Mouse (Mus musculus) ovary, postnatal 10 days (tissue): ENCODE results near the gene Nup214.

ENCODE experiments used
- DNase-seq: peaks from one replicate; pipeline ENCODE4 v3.0.0; 2022; ENCODE audit warnings: low spot score

Nup214 gene

DNA sequence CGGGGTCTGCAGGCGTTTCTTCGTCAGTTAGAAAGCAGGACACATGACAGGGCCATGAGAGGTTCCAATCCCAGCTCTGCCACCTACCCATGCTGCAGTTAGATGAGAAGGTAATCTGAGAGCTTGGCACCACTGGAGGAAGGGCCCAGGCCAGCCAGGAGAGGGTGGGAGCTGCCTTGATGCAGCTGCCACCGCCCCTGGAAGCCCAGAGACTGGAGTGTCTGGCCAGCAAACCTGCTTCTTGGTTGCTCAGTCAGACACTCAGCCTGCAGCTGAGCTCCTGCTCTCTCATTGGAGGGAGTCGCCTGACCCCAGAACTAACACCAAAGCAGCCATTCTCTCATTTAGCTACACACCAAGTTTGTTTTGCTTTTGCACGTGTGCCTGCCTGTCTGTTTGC lies 71.1 kb downstream of the Nup214 start:
- DNase-seq, result no peak

DNA sequence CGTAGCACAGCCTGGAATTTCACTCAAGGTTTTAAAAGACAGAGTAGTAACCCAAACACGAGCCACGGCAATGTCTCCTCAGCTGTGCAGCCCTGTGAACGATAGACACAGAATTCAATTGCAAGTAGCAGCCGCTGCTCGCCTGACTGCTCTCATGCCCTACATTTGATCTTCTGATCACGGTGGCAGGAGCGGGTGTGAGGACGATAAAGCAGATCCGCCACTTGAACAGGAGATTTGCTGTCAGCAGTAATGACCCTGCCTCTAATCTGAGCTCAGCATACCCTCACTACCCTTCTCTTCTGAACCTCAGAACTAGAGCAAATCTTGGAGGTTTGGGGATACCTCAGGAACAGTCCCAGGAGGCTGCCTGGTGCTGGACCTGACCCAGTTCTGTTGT lies 71.8 kb downstream of the Nup214 start:
- DNase-seq, result no peak

DNA sequence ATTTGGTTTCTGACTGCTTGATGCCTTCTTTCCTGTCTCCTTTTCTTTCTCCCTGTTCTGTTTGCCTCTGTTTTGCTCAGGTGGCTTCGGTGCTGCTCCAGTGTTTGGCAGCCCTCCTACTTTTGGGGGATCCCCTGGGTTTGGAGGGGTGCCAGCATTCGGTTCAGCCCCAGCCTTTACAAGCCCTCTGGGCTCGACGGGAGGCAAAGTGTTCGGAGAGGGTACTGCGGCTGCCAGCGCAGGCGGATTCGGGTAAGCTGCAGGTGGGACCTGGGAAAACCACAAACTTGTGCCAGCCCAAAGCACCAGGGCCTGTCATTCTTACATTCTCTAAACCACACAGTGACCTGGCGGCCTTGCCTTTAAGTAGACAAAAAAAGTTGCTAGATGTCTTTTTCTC lies 73.1 kb downstream of the Nup214 start:
- DNase-seq, result no peak

DNA sequence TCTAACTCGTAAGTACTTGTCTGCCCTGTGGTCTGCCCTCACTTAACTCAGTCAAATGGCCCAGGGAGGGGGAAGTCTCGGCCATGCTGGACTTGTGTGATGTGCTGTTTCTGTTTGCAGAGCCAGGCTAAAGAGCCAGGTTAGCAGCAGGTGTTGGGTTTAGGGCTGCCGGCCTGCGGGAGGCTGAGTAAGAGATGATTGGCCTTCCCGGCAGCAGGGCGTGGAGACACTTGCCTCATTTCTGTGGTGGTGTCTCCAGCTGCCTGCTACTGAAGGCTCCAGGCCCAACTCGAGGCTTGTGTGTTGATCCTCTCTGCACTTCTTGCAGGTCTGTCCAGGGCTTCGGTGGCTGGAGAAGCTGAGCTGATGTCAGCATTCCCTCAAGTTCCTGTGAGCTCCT lies 77.6 kb downstream of the Nup214 start:
- DNase-seq, result no peak

DNA sequence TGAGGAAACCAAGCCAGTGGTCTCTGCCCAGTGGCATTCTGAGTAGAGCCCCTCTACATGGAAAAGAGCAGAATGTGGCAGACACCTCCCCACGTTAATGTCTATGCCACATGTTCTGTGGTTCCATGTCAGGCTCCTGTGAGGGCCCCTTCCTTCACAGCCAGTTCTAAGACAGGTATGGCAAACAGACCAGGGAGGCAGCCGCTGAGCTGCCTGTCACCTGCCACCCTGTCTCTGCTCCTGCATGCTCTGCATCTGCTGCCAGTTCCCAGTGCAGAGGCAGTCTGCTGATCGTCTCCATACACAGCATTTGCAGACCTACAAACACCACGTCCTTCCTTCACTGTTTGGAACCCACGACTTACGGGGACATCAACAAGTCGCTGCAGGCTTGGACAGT lies 78.2 kb downstream of the Nup214 start:
- DNase-seq, result no peak

DNA sequence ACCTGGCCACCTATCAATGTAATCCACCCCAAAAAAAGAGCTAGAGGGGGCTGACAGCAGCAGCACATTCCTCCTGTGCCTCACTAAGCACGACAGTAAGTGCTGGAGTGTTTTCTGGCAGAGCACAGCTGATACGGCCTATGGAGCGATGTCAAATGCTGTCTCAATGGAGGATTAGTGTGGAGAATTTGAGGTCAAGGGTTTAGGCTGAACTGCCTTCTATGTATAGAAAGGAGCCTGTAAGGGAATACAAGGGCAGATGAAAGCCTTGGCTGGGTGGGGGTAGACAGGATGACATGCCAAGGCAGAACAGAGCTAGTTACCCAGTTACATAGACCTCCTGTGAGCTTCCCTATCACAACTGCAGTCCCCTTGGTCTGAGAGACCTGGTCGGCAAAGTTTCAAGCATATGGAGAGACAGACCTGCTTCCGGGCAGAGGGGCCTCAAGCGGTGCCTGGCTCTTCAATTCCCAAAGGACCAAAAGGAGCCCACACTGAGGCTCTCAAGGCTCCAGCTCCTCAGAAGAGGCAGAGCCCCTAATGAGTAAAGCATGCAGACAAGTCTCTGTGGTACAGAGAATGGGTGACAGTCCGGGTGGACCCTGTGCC lies 81.2 kb downstream of the Nup214 start:
- DNase-seq, result no peak

DNA sequence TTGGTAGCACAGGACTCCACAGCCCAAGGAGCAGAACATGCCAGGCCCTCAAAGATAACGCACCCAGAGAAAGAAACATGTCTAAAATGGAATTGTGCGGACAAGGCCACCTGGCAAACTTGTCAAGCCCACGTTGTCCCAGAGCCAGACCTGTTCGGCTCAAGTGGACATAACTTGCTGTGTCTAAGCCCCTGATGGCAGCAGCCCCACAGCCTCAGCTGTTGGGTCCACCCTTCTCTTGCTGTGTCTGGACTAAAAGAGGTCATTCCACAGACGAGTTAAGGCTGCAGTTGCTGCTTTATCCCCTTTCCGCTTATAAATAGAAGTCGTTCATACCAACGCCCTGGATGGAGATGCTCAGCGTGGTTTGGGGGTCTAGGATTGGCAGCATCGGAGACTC lies 82.3 kb downstream of the Nup214 start:
- no peak for DNase-seq

DNA sequence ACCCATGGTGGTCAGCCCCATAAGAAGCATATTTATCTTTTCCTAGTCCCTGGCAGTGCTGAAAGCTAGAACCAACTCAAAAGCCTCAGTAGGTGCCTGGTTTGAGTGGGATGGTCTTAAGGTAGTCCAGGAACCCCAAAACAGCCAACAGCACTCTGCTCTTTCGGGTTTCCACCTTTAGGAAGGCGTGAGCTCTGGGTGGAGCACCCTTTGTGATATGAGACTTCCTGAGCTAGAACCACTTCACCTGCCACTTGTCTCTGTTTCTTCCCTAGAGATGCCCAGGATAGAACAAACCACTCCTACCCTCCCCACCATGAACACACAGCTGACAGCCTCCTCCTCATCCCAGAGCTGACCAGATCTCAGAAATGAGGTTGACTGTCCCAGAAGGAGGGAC lies 83.1 kb downstream of the Nup214 start:
- no peak for DNase-seq

DNA sequence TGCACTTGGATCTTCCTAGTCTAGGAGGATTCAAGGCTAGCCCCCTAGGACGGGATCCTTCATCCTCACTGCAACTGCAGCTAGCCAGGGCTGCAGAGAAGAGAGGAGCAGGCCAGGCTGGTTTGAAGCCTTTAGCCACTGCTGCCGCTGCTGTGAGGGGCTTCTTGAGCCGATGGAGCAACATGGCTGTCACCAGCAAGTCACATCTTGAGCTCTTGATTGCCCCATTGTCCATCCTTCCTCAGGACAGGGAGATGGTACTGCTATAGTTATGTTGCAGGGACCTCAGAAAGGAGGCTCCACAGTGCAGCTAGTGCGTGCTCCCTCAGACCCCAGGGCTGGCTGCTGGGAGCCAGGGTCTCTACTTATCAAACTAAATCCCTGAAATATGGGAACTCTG lies 83.6 kb downstream of the Nup214 start:
- DNase-seq, result no peak

DNA sequence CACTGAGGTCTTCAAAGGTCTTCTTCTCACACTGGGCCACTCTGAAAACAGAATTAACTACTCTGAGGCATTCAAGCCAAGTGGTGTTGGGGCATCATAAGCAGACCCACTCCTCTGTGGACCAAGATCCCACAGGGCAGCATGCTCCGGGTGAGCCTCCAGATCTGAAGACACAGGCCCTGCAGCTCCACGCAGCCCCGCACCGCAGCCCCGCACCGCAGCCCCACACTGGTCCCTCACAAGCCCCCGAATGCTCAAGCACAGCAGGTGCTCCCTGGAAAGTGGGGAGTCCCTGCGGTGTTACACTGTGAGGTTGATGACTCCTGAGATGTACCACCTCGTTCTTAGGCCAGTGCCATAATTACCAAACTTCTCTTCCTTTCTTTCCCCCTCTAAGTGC lies 84.0 kb downstream of the Nup214 start:
- no peak for DNase-seq

DNA sequence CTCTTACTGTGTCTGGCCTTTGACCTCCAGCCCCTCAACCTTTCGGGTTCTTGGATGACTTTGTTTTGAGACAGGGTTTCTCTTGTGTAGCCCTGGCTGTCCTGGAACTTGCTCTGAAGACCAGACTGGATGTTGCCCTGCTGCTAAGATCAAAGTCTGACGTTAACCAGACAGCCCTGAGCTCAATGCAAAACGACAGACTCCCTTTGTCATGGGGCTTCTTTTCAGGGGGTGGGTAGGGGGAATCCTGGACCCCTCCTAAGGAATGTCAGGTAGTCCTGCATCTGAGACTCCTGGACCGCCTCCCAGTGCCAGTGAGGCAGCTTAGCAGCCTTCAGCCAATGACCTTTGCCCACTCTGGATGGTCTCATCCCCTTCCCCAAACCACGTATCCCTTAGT lies 84.5 kb downstream of the Nup214 start:
- no peak for DNase-seq

DNA sequence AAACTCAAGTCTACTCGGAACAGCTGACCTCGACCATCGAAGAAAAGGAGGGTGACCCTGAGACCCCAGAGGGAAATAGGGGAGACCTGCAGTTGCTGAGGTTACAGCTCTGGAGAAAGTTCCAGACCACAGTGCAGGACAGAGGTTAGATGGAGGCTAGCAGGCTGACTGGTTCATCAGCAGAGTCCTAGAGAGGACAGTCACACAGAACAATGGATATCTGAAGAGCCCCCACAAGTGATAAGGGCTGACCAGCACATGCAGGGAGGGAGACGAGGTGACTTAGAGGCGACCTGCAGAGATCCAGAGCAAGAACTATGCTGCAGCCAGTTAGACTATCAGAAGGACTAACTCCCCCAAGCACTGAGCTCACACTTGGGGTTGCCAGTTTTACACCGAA lies 85.4 kb downstream of the Nup214 start:
- no peak for DNase-seq

DNA sequence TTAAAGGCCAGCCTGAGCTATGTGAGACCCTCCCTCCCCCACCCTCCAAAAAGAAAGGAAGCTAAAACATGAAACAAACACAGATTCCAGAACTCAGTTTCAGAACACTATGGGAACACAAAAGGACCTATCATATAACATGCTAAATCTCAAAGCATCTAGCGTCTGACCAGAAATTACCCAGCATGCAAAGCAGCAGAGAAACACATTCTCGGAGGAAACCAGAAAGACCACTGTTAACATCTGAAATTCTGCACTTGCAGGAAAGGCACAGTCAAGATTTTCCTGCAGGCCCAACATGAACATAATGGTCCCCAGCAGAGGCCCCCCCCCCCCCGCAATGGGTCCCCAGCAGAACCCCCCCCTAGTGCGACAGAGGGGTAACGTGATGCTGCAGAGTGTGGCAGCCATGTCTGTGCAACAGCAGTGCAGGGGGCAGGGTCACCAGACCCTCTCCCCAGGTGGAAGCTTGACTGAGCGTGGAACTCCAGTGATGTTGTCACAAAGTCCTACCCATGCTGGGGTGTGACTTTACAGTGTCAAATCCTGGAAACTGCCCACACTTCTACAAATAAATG lies 86.1 kb downstream of the Nup214 start:
- no peak for DNase-seq

DNA sequence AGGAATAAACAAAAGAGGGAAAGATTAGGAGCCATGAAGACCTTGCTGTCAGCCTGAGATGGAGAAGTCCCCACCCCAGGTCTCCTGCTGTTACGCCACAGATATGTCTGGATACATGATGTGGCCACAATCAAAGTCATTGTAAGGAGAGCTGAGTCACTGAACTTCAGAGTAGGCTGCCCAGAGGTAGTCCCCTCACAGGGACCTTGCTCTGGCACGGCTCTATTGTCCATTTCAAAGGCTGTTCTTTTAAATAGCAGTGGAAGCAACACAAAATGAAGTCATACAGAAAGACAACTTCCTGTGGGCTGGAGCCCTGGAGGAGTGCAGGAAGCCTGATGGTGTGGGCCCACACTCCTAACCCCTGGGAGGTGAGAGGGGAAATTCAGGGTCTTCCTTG lies 87.0 kb downstream of the Nup214 start:
- no peak for DNase-seq

DNA sequence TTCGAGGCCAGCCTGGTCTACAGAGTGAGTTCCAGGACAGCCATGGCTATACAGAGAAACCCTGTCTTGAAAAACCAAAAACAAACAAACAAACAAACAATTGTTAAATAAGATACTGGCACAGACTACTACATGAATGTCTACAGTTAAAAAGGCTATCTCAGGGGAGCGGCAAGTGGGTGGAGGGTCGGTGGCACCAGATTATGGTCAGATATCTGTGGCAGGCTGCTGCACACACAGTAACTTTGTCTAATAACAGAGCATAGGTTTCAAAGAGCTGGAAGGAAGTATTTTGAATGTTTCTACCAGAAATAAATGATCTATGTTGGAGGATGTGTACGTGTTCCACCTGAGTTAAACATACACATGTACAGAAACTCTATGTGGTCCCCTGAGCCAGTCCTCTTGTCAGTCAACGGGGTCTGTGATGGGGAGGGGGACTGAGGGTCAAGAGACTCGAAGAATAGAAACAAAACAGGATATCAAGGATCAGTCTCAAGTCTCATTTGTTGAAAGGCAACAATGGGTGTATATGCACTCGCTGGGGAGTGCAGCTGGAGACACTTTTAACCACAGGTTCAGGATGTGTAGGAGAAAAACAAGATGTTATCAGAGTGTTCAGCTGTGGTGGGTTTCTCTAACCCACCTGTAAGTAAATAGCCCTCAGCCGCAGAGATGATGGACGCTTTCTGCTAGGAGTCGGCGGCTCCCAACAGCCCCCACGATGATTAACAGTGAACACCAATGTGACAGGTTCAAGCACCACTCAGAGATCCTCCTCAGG lies 87.7 kb downstream of the Nup214 start:
- DNase-seq, result no peak

DNA sequence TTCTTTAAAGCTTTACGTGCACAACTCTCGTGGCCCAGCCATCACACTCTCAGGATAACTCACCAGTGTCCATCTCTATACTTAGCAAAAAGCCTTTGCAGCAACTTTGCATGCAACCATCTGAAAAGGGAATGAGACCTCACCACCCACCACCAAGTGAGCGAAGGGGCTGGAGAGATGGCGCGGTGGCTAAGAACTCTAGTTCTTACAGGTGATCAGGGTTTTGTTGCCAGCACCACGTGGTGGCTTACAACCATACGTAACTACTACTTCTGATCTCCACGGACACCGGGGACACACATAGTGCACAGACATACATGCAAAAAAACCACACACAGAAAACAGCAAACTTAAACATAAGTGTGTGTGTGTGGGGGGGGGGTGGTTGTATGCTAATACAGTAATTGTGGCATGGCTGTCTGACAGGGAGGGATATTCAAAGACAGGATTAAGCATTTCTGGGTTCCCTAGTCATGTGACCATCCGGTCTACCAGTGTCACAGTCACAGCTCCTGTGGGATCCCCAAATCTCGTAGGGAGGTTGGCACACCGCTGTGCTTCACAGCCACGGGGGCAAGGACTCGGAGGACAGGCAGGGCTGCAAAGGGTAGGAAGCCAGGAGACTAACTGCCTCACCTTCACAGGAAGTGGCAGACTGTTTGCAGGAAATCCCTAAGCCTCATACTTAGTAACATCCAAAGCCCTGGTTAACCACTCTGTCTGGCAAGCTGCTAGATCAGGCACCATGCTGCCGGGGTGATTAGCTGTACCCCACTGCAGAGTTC lies 88.6 kb downstream of the Nup214 start:
- DNase-seq, result no peak

DNA sequence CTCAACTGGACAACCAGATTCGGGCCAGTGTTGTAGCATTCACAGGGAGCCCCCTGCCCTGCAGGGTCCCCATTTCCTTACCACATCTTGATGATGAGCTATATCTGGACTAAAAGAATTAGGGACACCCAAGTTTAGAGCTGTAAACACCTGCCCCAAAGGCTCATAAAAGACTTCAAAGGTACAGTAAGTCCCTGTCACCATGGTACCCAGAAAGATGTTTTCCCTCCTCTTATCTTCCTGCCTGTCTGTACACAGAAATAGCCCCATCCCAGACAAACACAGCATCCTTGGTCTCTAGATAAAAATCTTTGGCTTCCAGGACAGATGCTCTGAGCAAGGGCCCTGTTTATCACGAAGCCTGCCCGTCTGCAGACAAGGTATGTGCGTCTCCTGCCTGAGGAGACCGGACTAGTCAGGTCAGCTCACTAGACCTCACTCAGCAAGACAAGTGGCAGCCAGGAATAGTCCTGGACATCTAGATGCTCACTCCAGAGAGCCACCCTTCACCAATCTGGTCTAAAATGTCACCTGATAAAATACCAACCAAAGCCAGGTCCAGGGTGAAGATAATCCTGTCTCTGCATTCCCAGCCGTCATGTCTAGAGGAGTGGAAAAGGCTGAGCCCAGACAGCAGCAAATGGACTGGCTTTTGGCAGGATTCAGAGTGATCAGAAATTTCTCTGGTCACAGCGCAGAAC lies 89.4 kb downstream of the Nup214 start:
- no peak for DNase-seq

DNA sequence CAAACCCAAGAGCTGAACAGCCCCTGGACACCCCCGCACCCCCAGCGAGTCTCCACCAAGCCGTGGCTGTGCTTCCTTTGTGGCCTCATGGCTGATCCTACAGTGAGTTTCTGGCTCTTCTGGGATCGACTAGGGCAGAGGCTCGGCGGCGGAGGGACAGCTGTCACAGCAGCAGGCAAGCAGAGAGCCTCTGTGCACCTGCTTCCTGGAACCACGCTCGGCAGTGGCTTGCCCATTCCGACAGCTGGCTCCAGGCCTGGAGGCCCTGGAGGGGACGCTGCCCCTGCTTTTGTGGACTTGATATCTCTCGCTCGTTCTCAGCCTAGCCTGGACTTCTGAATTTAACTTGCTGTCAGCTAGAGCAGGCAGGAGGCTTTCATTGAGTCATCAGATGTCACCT lies 90.7 kb downstream of the Nup214 start:
- DNase-seq, result no peak

DNA sequence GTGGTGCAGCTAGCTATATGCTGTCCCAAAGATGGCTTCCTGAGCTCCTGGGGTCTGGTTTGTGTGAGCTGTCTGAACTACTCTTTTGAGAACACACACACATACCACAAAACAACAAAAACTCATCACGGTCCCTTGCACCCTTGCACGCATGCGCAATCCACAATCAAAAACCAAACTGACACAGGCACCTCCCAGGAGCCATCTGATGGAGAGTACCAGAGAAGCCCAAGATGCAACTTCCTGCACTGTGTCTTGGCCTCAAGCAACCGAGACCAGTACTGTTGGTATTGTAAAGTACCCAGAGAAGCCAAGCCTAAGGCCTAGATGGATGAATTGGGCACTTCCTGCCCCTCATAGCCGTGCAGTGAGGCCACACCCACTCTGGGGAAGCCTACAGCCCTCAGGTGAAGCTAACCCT lies 91.1 kb downstream of the Nup214 start:
- DNase-seq, result no peak

DNA sequence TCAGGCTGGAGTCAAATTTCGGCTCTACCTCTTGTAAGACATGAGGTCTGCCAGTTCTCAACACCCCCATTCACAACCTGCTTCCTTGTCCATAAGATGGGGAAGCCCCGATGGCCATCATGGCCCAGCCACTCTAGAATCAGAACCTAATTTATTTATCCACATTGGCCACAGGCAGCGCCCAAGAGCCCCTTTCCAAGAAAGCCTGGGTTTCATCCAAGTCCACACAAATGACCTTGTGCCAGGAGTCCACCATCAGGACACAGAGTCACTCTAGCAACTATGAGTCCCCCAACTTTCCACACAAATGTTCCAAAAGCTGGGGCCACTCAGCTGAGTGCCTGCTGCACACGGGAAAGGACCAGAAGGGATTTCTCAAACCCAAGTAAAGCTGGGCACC lies 91.8 kb downstream of the Nup214 start:
- DNase-seq, result no peak

DNA sequence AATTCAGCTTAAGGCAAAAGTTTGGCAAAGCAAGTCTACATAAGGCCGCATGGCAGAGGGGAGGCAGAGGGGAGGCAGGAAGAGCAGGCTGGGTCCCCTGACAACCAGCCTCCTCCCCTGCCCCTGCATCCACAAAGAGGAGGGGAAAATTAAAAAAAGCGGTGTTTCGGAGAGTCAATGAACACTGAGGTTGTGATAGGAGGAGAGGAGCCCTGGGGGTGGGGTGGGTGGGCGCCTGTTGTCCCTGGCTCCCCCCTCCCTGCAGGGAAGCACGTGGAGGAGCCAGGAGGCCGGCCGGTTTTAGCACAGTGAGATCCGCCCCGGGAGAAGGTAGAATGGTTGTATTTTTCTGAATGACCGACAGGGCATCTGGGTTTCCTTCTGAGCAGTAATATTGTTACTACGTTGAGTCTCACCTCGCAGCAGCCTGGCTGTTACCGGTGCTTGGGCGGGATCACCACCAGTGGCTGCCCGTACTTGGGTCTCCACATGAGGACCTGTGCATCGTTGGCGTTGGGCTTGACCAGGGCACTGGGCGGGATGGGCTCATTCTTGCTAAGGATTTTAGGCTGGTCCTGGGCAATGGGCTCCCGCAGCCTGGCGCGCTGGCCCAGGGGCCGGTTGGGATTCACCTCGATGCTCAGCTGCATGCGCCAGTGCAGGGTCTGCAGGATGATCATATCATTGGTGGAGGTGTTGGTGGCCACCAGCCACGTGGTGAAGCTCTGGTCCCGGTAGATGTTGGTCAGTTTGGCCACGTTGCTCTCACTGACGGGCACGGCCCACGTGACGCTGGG lies 94.8 kb downstream of the Nup214 start:
- no peak for DNase-seq
